35 mouse cellular contexts compared by ENCODE assay signal in the genomic region with DNA sequence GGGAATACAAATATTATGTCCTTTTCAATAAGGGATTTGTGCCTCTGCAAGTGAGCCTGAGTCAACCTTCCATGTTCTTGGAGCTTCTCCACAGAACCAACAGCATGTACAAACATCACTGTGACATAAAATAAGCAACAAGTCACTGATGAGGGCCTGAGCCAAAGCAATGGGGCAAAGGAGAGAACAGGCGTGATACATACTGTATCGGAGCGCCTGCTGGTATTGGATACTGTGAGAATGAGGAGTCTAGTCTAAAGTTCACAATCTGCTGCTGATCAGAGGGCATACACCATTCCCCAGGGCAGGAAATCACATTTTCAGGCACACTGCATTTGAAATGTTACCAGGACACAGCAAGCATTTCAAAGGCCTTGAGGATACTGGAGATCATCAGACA.
"Had no signal": no experiment of that assay in that cellular context is flagged by ENCODE, and none has a peak within 500 bp of the region (broad histone marks: within the 10 kb centered on the region; RNA-seq: fewer than 3 reads in every experiment).

No protein-coding gene starts in this region.

- DNase-seq: heart, postnatal 10 days; heart, postnatal 14 days; heart, postnatal 36 days; heart, postnatal 4 days; kidney, adult 11 months; kidney, adult 18-20 months; kidney, adult 2 months; kidney, adult 8-10 months; kidney, adult 9 months; kidney, postnatal 10 days; kidney, postnatal 14 days; kidney, postnatal 25 days; kidney, postnatal 36 days; kidney, postnatal 4 days; layer of hippocampus, adult 9-11 months; layer of hippocampus, postnatal 36 days had no signal

- H3K27me3 ChIP-seq: heart, embryonic 12.5 days; heart, embryonic 13.5 days; heart, embryonic 15.5 days; hindbrain, embryonic 12.5 days; hindbrain, embryonic 13.5 days; hindbrain, embryonic 15.5 days; intestine, embryonic 15.5 days; kidney, embryonic 15.5 days had no signal

- H3K36me3 ChIP-seq: hindbrain, embryonic 10.5 days; hindbrain, embryonic 12.5 days; hindbrain, embryonic 13.5 days; hindbrain, embryonic 15.5 days had no signal

- H3K4me2 ChIP-seq: heart, embryonic 11.5 days; heart, embryonic 12.5 days; heart, embryonic 13.5 days; heart, embryonic 15.5 days; hindbrain, embryonic 12.5 days; hindbrain, embryonic 13.5 days; hindbrain, embryonic 14.5 days; hindbrain, embryonic 15.5 days; intestine, embryonic 15.5 days; kidney, embryonic 15.5 days had no signal

- H3K9ac ChIP-seq: heart, embryonic 12.5 days; heart, embryonic 15.5 days; hindbrain, embryonic 12.5 days; hindbrain, embryonic 13.5 days; hindbrain, embryonic 14.5 days; hindbrain, embryonic 15.5 days; intestine, embryonic 15.5 days; kidney, embryonic 15.5 days had no signal

- H3K4me1 ChIP-seq: hindbrain, embryonic 12.5 days; hindbrain, embryonic 13.5 days; hindbrain, embryonic 15.5 days had no signal

- H3K27ac ChIP-seq: heart, embryonic 10.5 days; heart, embryonic 13.5 days; heart, embryonic 15.5 days; hindbrain, embryonic 10.5 days; hindbrain, embryonic 12.5 days; hindbrain, embryonic 13.5 days; hindbrain, embryonic 14.5 days; hindbrain, embryonic 15.5 days; hindbrain, postnatal 0 days; intestine, embryonic 15.5 days; kidney, embryonic 15.5 days; kidney, postnatal 0 days; layer of hippocampus, adult 2 months had no signal

- H3K9me3 ChIP-seq: heart, embryonic 10.5 days; heart, embryonic 12.5 days; heart, embryonic 13.5 days; heart, embryonic 15.5 days; hindbrain, embryonic 10.5 days; hindbrain, embryonic 12.5 days; hindbrain, embryonic 13.5 days; hindbrain, embryonic 15.5 days; intestine, embryonic 15.5 days; kidney, embryonic 15.5 days had no signal

- H3K4me3 ChIP-seq: heart, embryonic 10.5 days; heart, embryonic 12.5 days; heart, embryonic 13.5 days; heart, embryonic 15.5 days; hindbrain, embryonic 10.5 days; hindbrain, embryonic 12.5 days; hindbrain, embryonic 13.5 days; hindbrain, embryonic 15.5 days; intestine, embryonic 15.5 days; kidney, embryonic 15.5 days; layer of hippocampus, adult 2 months had no signal

- ATAC-seq: hindbrain, embryonic 16.5 days; hindbrain, postnatal 0 days; inflammation-experienced regulatory T-cells, adult 6 months; intestine, embryonic 15.5 days; intestine, embryonic 16.5 days; intestine, postnatal 0 days had no signal
